Mouse (Mus musculus) midbrain, embryonic 12.5 days (tissue): Measurements from ENCODE around the gene Icam5. TPM values are rescaled to one million over a fixed set of nuclear protein-coding genes. Genes with fewer than 3 reads are reported as not detected.

Experiments
- ATAC-seq: fragments of 200-750 bp; cut with Nextera tagmentation; 2 replicates; pipeline ENCODE4 v1.8.0; 2017; ENCODE audit warnings: low read depth, moderate TSS enrichment, moderate library complexity; ENCODE audit not compliant: low FRiP score
- H3K27ac ChIP-seq: fragments of 300-500 bp; sonication (generic); replicated peaks from 2 replicates; pipeline ENCODE4 v1.5.1; 2016; ENCODE audit warnings: mild to moderate bottlenecking
- H3K27me3 ChIP-seq: fragments of 300-500 bp; sonication (generic); 2 replicates; pipeline ENCODE4 v1.6.1; 2016; ENCODE audit warnings: mild to moderate bottlenecking
- H3K36me3 ChIP-seq: fragments of 300-500 bp; sonication (generic); 2 replicates; pipeline ENCODE4 v1.6.1; 2016
- H3K4me1 ChIP-seq: fragments of 300-500 bp; sonication (generic); 2 replicates; pipeline ENCODE4 v1.6.1; 2016
- H3K4me2 ChIP-seq: fragments of 300-500 bp; sonication (generic); replicated peaks from 2 replicates; pipeline ENCODE4 v1.6.1; 2016; ENCODE audit warnings: mild to moderate bottlenecking, moderate library complexity
- H3K4me3 ChIP-seq: fragments of 300-500 bp; sonication (generic); 2 replicates; pipeline ENCODE4 v1.5.1; 2016; ENCODE audit warnings: mild to moderate bottlenecking
- H3K9ac ChIP-seq: fragments of 300-500 bp; sonication (generic); replicated peaks from 2 replicates; pipeline ENCODE4 v1.6.1; 2016; ENCODE audit warnings: mild to moderate bottlenecking, moderate library complexity
- H3K9me3 ChIP-seq: fragments of 300-500 bp; sonication (generic); 2 replicates; pipeline ENCODE4 v1.6.1; 2016; ENCODE audit warnings: mild to moderate bottlenecking
- WGBS: fragments of 180-500 bp; shearing (Covaris S2); methylation state at CpG from one replicate; pipeline ENCODE4 v1.1.7; 2016; 5-methylcytosine and 5-hydroxymethylcytosine counted together
- polyA plus RNA-seq: library from polyadenylated mRNA; unstranded; fragments of >200 nt; fragmentation: Nextera tagmentation; extraction: Ambion mirVana; gene quantifications from 2 replicates; pipeline ENCODE4 v1.2.1, GENCODE M21; 2016

Icam5 gene
- polyA plus RNA-seq, 1 experiment from 2014 or later = not detected

GRCm38 (mm10) chr9:21030055-21030600 lies 1.7 kb upstream of the Icam5 start:
- no peak for ATAC-seq
- H3K9me3 ChIP-seq = no peaks in the 10 kb centered on the region
- no peak overlapping the region for H3K27ac ChIP-seq
- peaks cover 98% of the 10 kb centered on the region for H3K27me3 ChIP-seq
- peak overlapping the region; percentile 51; the same call in 1 of the 2 replicates for H3K4me2 ChIP-seq
- 22% methylated on average over 22 of the region's 22 CpGs for WGBS
- 0 out of 2 replicates have a peak overlapping the region, but pooled peaks have one; percentile 34 for H3K4me3 ChIP-seq
- H3K4me1 ChIP-seq = peaks cover 38% of the 10 kb centered on the region
- H3K36me3 ChIP-seq = no peaks in the 10 kb centered on the region
- H3K9ac ChIP-seq = no peak overlapping the region

GRCm38 (mm10) chr9:21030781-21031250 lies 1.1 kb upstream of the Icam5 start:
- WGBS = 0% methylated on average over 13 of the region's 13 CpGs
- Histone ChIP-seq H3K4me2 (peak overlapping the region; percentile 75), H3K36me3 (no peaks in the 10 kb centered on the region), H3K27me3 (peaks cover 98% of the 10 kb centered on the region), H3K27ac (no peak overlapping the region), H3K9ac (no peak overlapping the region), H3K4me3 (peak overlapping the region; percentile 46), H3K4me1 (peaks cover 38% of the 10 kb centered on the region), H3K9me3 (no peaks in the 10 kb centered on the region)
- 0 out of 2 replicates have a peak, but pooled peaks have one; percentile 39 for ATAC-seq

- H3K4me3 ChIP-seq = peak overlapping the region; percentile 46
- peak overlapping the region; percentile 50 for H3K9ac ChIP-seq
- H3K4me1 ChIP-seq = peaks cover 38% of the 10 kb centered on the region
- H3K9me3 ChIP-seq = no peaks in the 10 kb centered on the region
- peak; percentile 55 for ATAC-seq
- peaks cover 99% of the 10 kb centered on the region for H3K27me3 ChIP-seq
- peak overlapping the region; percentile 75 for H3K4me2 ChIP-seq
- H3K36me3 ChIP-seq = no peaks in the 10 kb centered on the region
- H3K27ac ChIP-seq = no peak overlapping the region
- WGBS = under 1% methylated on average over 36 of the region's 36 CpGs
These were observed 500 bp upstream of the Icam5 start for GRCm38 (mm10) chr9:21031251-21031895.

GRCm38 (mm10) chr9:21032491-21032890 lies 618 bp downstream of the Icam5 start:
- Histone ChIP-seq H3K4me2 (peak overlapping the region; percentile 75), H3K4me1 (peaks cover 42% of the 10 kb centered on the region), H3K4me3 (peak overlapping the region; percentile 46), H3K36me3 (no peaks in the 10 kb centered on the region), H3K9ac (0 out of 2 replicates have a peak overlapping the region, but pooled peaks have one; percentile 50), H3K27ac (no peak overlapping the region), H3K27me3 (peaks cover 99% of the 10 kb centered on the region), H3K9me3 (no peaks in the 10 kb centered on the region)
- 2% methylated on average over 7 of the region's 7 CpGs for WGBS
- no peak for ATAC-seq

- no peak overlapping the region for H3K9ac ChIP-seq
- ATAC-seq = no peak
- WGBS = 1% methylated on average over 34 of the region's 34 CpGs
- peaks cover 99% of the 10 kb centered on the region for H3K27me3 ChIP-seq
- peak overlapping the region; percentile 46 for H3K4me3 ChIP-seq
- peak overlapping the region; percentile 59 for H3K4me2 ChIP-seq
- H3K9me3 ChIP-seq = no peaks in the 10 kb centered on the region
- H3K27ac ChIP-seq = no peak overlapping the region
- H3K36me3 ChIP-seq = no peaks in the 10 kb centered on the region
- peaks cover 45% of the 10 kb centered on the region for H3K4me1 ChIP-seq
These were observed 1.3 kb downstream of the Icam5 start for GRCm38 (mm10) chr9:21033136-21033535.

GRCm38 (mm10) chr9:21034481-21035085 lies 2.7 kb downstream of the Icam5 start:
- peaks cover 39% of the 10 kb centered on the region for H3K4me1 ChIP-seq
- no peak overlapping the region for H3K4me3 ChIP-seq
- no peak overlapping the region for H3K27ac ChIP-seq
- H3K9me3 ChIP-seq = no peaks in the 10 kb centered on the region
- H3K9ac ChIP-seq = no peak overlapping the region
- no peak overlapping the region for H3K4me2 ChIP-seq
- H3K36me3 ChIP-seq = no peaks in the 10 kb centered on the region
- 3% methylated on average over 17 of the region's 17 CpGs for WGBS
- no peak for ATAC-seq
- H3K27me3 ChIP-seq = peaks cover 99% of the 10 kb centered on the region

GRCm38 (mm10) chr9:21035586-21035985 lies 3.7 kb downstream of the Icam5 start:
- H3K9me3 ChIP-seq = no peaks in the 10 kb centered on the region
- peaks cover 99% of the 10 kb centered on the region for H3K27me3 ChIP-seq
- no peak overlapping the region for H3K4me2 ChIP-seq
- no peak overlapping the region for H3K4me3 ChIP-seq
- WGBS = 18% methylated on average over 9 of the region's 9 CpGs
- peaks cover 38% of the 10 kb centered on the region for H3K4me1 ChIP-seq
- no peak overlapping the region for H3K27ac ChIP-seq
- H3K36me3 ChIP-seq = no peaks in the 10 kb centered on the region
- H3K9ac ChIP-seq = no peak overlapping the region
- no peak for ATAC-seq

GRCm38 (mm10) chr9:21036161-21036560 lies 4.3 kb downstream of the Icam5 start:
- ATAC-seq = no peak
- no peaks in the 10 kb centered on the region for H3K9me3 ChIP-seq
- H3K27me3 ChIP-seq = peaks cover 99% of the 10 kb centered on the region
- WGBS = 6% methylated on average over 20 of the region's 20 CpGs
- no peak overlapping the region for H3K27ac ChIP-seq
- no peaks in the 10 kb centered on the region for H3K36me3 ChIP-seq
- no peak overlapping the region for H3K4me2 ChIP-seq
- H3K4me1 ChIP-seq = peaks cover 33% of the 10 kb centered on the region
- no peak overlapping the region for H3K9ac ChIP-seq
- H3K4me3 ChIP-seq = no peak overlapping the region

- no peak for ATAC-seq
- under 1% methylated on average over 22 of the region's 22 CpGs for WGBS
- Histone ChIP-seq H3K4me1 (peaks cover 28% of the 10 kb centered on the region), H3K4me2 (peak overlapping the region; percentile 52; the same call in 1 of the 2 replicates), H3K27me3 (peaks cover 95% of the 10 kb centered on the region), H3K9ac (no peak overlapping the region), H3K27ac (no peak overlapping the region), H3K36me3 (no peaks in the 10 kb centered on the region), H3K4me3 (peak overlapping the region; percentile 5; the same call in 1 of the 2 replicates), H3K9me3 (no peaks in the 10 kb centered on the region)
These were observed 4.8 kb downstream of the Icam5 start for GRCm38 (mm10) chr9:21036666-21037065.

- 2% methylated on average over 31 of the region's 31 CpGs for WGBS
- Histone ChIP-seq H3K4me2 (peak overlapping the region; percentile 52), H3K4me1 (peaks cover 20% of the 10 kb centered on the region), H3K27ac (no peak overlapping the region), H3K36me3 (no peaks in the 10 kb centered on the region), H3K27me3 (peaks cover 87% of the 10 kb centered on the region), H3K9ac (peak overlapping the region; percentile 39; the same call in 1 of the 2 replicates), H3K9me3 (no peaks in the 10 kb centered on the region), H3K4me3 (peak overlapping the region; percentile 39)
- peak; percentile 28; the same call in 1 of the 2 replicates for ATAC-seq
These were observed 5.6 kb downstream of the Icam5 start for GRCm38 (mm10) chr9:21037481-21037891.

GRCm38 (mm10) chr9:21039779-21040178 lies 7.9 kb downstream of the Icam5 start:
- 75% methylated on average over 3 of the region's 3 CpGs for WGBS
- peaks cover 68% of the 10 kb centered on the region for H3K27me3 ChIP-seq

GRCm38 (mm10) chr9:21041308-21041707 lies 9.4 kb downstream of the Icam5 start:
- Histone ChIP-seq H3K36me3 (no peaks in the 10 kb centered on the region), H3K9ac (no peak overlapping the region), H3K4me3 (no peak overlapping the region), H3K27ac (no peak overlapping the region), H3K4me2 (no peak overlapping the region), H3K27me3 (peaks cover 53% of the 10 kb centered on the region), H3K4me1 (peaks cover 7% of the 10 kb centered on the region), H3K9me3 (no peaks in the 10 kb centered on the region)
- no peak for ATAC-seq
- 47% methylated on average over 4 of the region's 4 CpGs for WGBS

More at GRCm38 (mm10) chr9:21039779-21040178, 7.9 kb downstream of the Icam5 start:
- Histone ChIP-seq H3K27ac (no peak overlapping the region), H3K9me3 (no peaks in the 10 kb centered on the region), H3K4me1 (peaks cover 7% of the 10 kb centered on the region), H3K4me2 (no peak overlapping the region), H3K9ac (no peak overlapping the region), H3K4me3 (no peak overlapping the region), H3K36me3 (no peaks in the 10 kb centered on the region)
- no peak for ATAC-seq
